Comparison of ENCODE assay signal across 23 mouse cellular contexts in the genomic region with DNA sequence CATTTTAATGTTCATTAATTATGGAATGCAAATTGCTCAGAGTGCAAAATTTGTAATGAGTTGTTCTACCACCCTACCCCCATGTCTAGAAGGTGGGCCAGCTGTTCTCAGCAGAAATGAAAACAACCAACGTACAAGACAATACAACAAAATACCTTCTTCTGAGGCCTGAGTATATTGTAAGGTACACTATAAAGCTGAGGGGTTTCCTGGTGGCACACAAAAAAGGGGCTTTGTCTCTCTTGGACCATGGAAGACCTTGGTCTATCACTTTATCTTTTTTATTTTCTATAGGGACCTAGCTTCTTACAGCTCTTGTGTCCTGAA.
A peak's percentile ranks its signal among the peaks of the same experiment; 100 is the strongest.
DNase-seq lines count a peak whose midpoint lies in the region; ATAC-seq and TF ChIP-seq lines count a peak whose summit lies in the region.
"Had no signal": no experiment of that assay in that cellular context is flagged by ENCODE, and none has a peak within 500 bp of the region (broad histone marks: within the 10 kb centered on the region; RNA-seq: fewer than 3 reads in every experiment).

No protein-coding gene starts in this region.

- WGBS in hindbrain, embryonic 14.5 days, result 57% methylated on average over 1 of the region's 1 CpGs
- WGBS in hindbrain, postnatal 0 days, result 62% methylated on average over 1 of the region's 1 CpGs
- 79% methylated on average over 1 of the region's 1 CpGs for WGBS in midbrain, embryonic 15.5 days
- 79% methylated on average over 1 of the region's 1 CpGs for WGBS in midbrain, embryonic 10.5 days
- WGBS in neural tube, embryonic 13.5 days, result 62% methylated on average over 1 of the region's 1 CpGs

- TF ChIP-seq CTCF in hindbrain, postnatal 0 days (IDR thresholded peaks at IDR 0.05; ENCODE audit: low read depth), result no peak

- no peaks in the 10 kb centered on the region for H3K9me3 ChIP-seq in hindbrain, embryonic 14.5 days (ENCODE audit: control insufficient read depth, low read length)
- H3K9me3 ChIP-seq in hindbrain, postnatal 0 days (ENCODE audit: low read length), result no peaks in the 10 kb centered on the region
- H3K9me3 ChIP-seq in midbrain, embryonic 15.5 days, result no peaks in the 10 kb centered on the region
- H3K9me3 ChIP-seq in midbrain, embryonic 10.5 days (replicated peaks), result no peaks in the 10 kb centered on the region
- H3K9me3 ChIP-seq in neural tube, embryonic 13.5 days, result no peaks in the 10 kb centered on the region
- H3K9me3 ChIP-seq: embryonic facial prominence, embryonic 13.5 days; embryonic facial prominence, embryonic 15.5 days; forebrain, embryonic 10.5 days; forebrain, embryonic 12.5 days had no signal

- H3K27ac ChIP-seq in hindbrain, embryonic 14.5 days, result no peak overlapping the region
- H3K27ac ChIP-seq in hindbrain, postnatal 0 days, result no peak overlapping the region
- H3K27ac ChIP-seq in midbrain, embryonic 15.5 days, result no peak overlapping the region
- H3K27ac ChIP-seq in midbrain, embryonic 10.5 days (replicated peaks), result no peak overlapping the region
- no peak overlapping the region for H3K27ac ChIP-seq in neural tube, embryonic 13.5 days (replicated peaks)
- H3K27ac ChIP-seq: embryonic facial prominence, embryonic 13.5 days; embryonic facial prominence, embryonic 15.5 days; forebrain, embryonic 10.5 days; forebrain, embryonic 12.5 days had no signal

- no peak overlapping the region for H3K9ac ChIP-seq in hindbrain, embryonic 14.5 days
- no peak overlapping the region for H3K9ac ChIP-seq in hindbrain, postnatal 0 days (replicated peaks; ENCODE audit: low read length)
- H3K9ac ChIP-seq in midbrain, embryonic 15.5 days, result no peak overlapping the region
- H3K9ac ChIP-seq in neural tube, embryonic 13.5 days, result no peak overlapping the region
- H3K9ac ChIP-seq: embryonic facial prominence, embryonic 13.5 days; embryonic facial prominence, embryonic 15.5 days; forebrain, embryonic 12.5 days had no signal

- H3K4me1 ChIP-seq in hindbrain, embryonic 14.5 days (replicated peaks; ENCODE audit: control insufficient read depth, insufficient read depth, low read length), result peaks cover 7% of the 10 kb centered on the region
- no peaks in the 10 kb centered on the region for H3K4me1 ChIP-seq in hindbrain, postnatal 0 days (ENCODE audit: insufficient read depth, low read length)
- H3K4me1 ChIP-seq in midbrain, embryonic 15.5 days, result peaks cover 6% of the 10 kb centered on the region
- H3K4me1 ChIP-seq in midbrain, embryonic 10.5 days, result 0 out of 2 replicates have a peak, but pooled peaks cover 2% of the 10 kb centered on the region
- H3K4me1 ChIP-seq in neural tube, embryonic 13.5 days (replicated peaks), result no peaks in the 10 kb centered on the region; the same call in 1 of the 2 replicates
- H3K4me1 ChIP-seq: embryonic facial prominence, embryonic 15.5 days; forebrain, embryonic 10.5 days; forebrain, embryonic 12.5 days had no signal

- no peak overlapping the region for H3K4me2 ChIP-seq in hindbrain, embryonic 14.5 days (replicated peaks)
- no peak overlapping the region for H3K4me2 ChIP-seq in hindbrain, postnatal 0 days (ENCODE audit: low read depth, low read length)
- H3K4me2 ChIP-seq in midbrain, embryonic 15.5 days, result no peak overlapping the region
- H3K4me2 ChIP-seq in neural tube, embryonic 13.5 days, result no peak overlapping the region
- H3K4me2 ChIP-seq: embryonic facial prominence, embryonic 13.5 days; embryonic facial prominence, embryonic 15.5 days; forebrain, embryonic 12.5 days had no signal

- no peak overlapping the region for H3K4me3 ChIP-seq in hindbrain, embryonic 14.5 days (replicated peaks; ENCODE audit: low read length)
- H3K4me3 ChIP-seq in hindbrain, postnatal 0 days (ENCODE audit: low read length), result no peak overlapping the region
- H3K4me3 ChIP-seq in midbrain, embryonic 15.5 days, result no peak overlapping the region
- no peak overlapping the region for H3K4me3 ChIP-seq in midbrain, embryonic 10.5 days
- H3K4me3 ChIP-seq in neural tube, embryonic 13.5 days, result no peak overlapping the region
- H3K4me3 ChIP-seq: embryonic facial prominence, embryonic 13.5 days; embryonic facial prominence, embryonic 15.5 days; erythroblast, embryonic 14.5 days; forebrain, embryonic 10.5 days; forebrain, embryonic 12.5 days had no signal

- DNase-seq in hindbrain, embryonic 14.5 days (ENCODE audit: low spot score), result no peak
- DNase-seq in hindbrain, postnatal 0 days (ENCODE audit: low spot score), result no peak
- no peak for DNase-seq in midbrain, embryonic 10.5 days (ENCODE audit: low spot score)
- DNase-seq in neural tube, embryonic 10.5 days (ENCODE audit: extremely low spot score, low spot score), result no peak
- DNase-seq in kidney, adult 18-20 months, result no peak
- DNase-seq: adrenal gland, adult 2 months; adrenal gland, postnatal 10 days; adrenal gland, postnatal 25 days; cerebellum, adult 11 months; cerebellum, adult 18-20 months; cerebellum, adult 8-10 months; cerebellum, adult 9-11 months; cerebellum, postnatal 14 days; cerebellum, postnatal 36 days; embryo, embryonic 11 days had no signal

- no peaks in the 10 kb centered on the region for H3K27me3 ChIP-seq in hindbrain, embryonic 14.5 days (ENCODE audit: control insufficient read depth, insufficient read depth, low read length)
- no peaks in the 10 kb centered on the region for H3K27me3 ChIP-seq in hindbrain, postnatal 0 days (ENCODE audit: insufficient read depth, low read length)
- no peaks in the 10 kb centered on the region for H3K27me3 ChIP-seq in midbrain, embryonic 15.5 days (replicated peaks)
- no peaks in the 10 kb centered on the region for H3K27me3 ChIP-seq in midbrain, embryonic 10.5 days (ENCODE audit: low read depth, poor library complexity, severe bottlenecking)
- H3K27me3 ChIP-seq in neural tube, embryonic 13.5 days, result no peaks in the 10 kb centered on the region
- H3K27me3 ChIP-seq: embryonic facial prominence, embryonic 13.5 days; embryonic facial prominence, embryonic 15.5 days; forebrain, embryonic 12.5 days had no signal

- H3K36me3 ChIP-seq in hindbrain, embryonic 14.5 days (replicated peaks; ENCODE audit: control insufficient read depth, insufficient read depth), result no peaks in the 10 kb centered on the region
- H3K36me3 ChIP-seq in hindbrain, postnatal 0 days (ENCODE audit: insufficient read depth, low read length), result no peaks in the 10 kb centered on the region
- H3K36me3 ChIP-seq in midbrain, embryonic 15.5 days (replicated peaks), result no peaks in the 10 kb centered on the region
- H3K36me3 ChIP-seq in midbrain, embryonic 10.5 days, result no peaks in the 10 kb centered on the region
- no peaks in the 10 kb centered on the region for H3K36me3 ChIP-seq in neural tube, embryonic 13.5 days
- H3K36me3 ChIP-seq: embryonic facial prominence, embryonic 13.5 days; embryonic facial prominence, embryonic 15.5 days; forebrain, embryonic 10.5 days; forebrain, embryonic 12.5 days had no signal

- 0 out of 2 replicates have a peak, but pooled peaks have one; percentile 51 for ATAC-seq in hindbrain, embryonic 14.5 days (ENCODE audit: low FRiP score)
- no peak for ATAC-seq in hindbrain, postnatal 0 days
- peak; percentile 51; the same call in 1 of the 2 replicates for ATAC-seq in midbrain, embryonic 15.5 days (replicated peaks)
- peak; percentile 43; the same call in 1 of the 2 replicates for ATAC-seq in neural tube, embryonic 13.5 days (ENCODE audit: low read depth)
- ATAC-seq: forebrain, embryonic 14.5 days had no signal
